Mouse (Mus musculus) left cerebral cortex, adult 2 months (tissue): ENCODE measurements around the gene Ndufs2. TPM values are rescaled to one million over a fixed set of nuclear protein-coding genes. Genes with fewer than 3 reads are reported as not detected.

Experiments used
- DNase-seq, 2 experiments: peaks; one replicate each; pipeline ENCODE4 v3.0.0; 2021 to 2022; ENCODE audit warnings: low spot score in 2 of 2, mixed read lengths in 1 of 2; ENCODE audit errors: extremely low spot score in 1 of 2
- H3K27ac ChIP-seq: fragments of 200-600 bp; 2 replicates; pipeline ENCODE4 v1.8.1; 2022
- H3K4me3 ChIP-seq: fragments of 200-600 bp; 2 replicates; pipeline ENCODE4 v1.8.1; 2022
- CTCF ChIP-seq: fragments of 200-600 bp; IDR thresholded peaks from 2 replicates; pipeline ENCODE4 v1.8.1; 2022; ENCODE audit warnings: antibody characterized with exemption, mild to moderate bottlenecking, moderate library complexity
- intact Hi-C: fragments of 180-260 bp; cut with DNase I; formaldehyde crosslinking; loops from one replicate; pipeline ENCODE4 v1.15.1; 2025
- total RNA-seq, 2 experiments: library from RNA; stranded (reverse); gene quantifications; 2 replicates each; pipeline ENCODE4 v1.2.3; 2021

Gene Ndufs2
- total RNA-seq, 2 experiments from 2014 or later, result 267 to 272 TPM

- Histone ChIP-seq H3K4me3 (no peak overlapping the region), H3K27ac (no peak overlapping the region)
- intact Hi-C loops, result loop anchor here (5.0 kb wide), 1 partner anchor 125 kb away; the partner anchor contains the start of gene Cfap126
- DNase-seq, result no peak
- no peak for TF ChIP-seq CTCF
Observed at GRCm38 (mm10) chr1:171237438-171237837, 13.8 kb downstream of the Ndufs2 start.

- intact Hi-C loops, result loop anchor here (5.0 kb wide), 1 partner anchor 123 kb away; the partner anchor contains the start of gene Cfap126
- Histone ChIP-seq H3K27ac (no peak overlapping the region), H3K4me3 (no peak overlapping the region)
- TF ChIP-seq CTCF, result no peak
- no peak for DNase-seq
Observed at GRCm38 (mm10) chr1:171235791-171236190, 15.4 kb downstream of the Ndufs2 start.

- no peak for TF ChIP-seq CTCF
- Histone ChIP-seq H3K4me3 (no peak overlapping the region), H3K27ac (no peak overlapping the region)
- no peak for DNase-seq
- intact Hi-C loops, result no loop called here
Observed at GRCm38 (mm10) chr1:171234538-171234937, 16.6 kb downstream of the Ndufs2 start.

GRCm38 (mm10) chr1:171234126-171234525 is 17.1 kb downstream of the Ndufs2 start, which contains the start of gene Fcer1g:
Gene Fcer1g, minus strand, starts transcription at chr1:171234365.
- no peak within 1 kb of the TSS for H3K27ac ChIP-seq
- intact Hi-C loops, result no loop called here
- no peak within 1 kb of the TSS for H3K4me3 ChIP-seq
- no peak for DNase-seq
- TF ChIP-seq CTCF, result no peak

- DNase-seq, result no peak
- TF ChIP-seq CTCF, result no peak
- intact Hi-C loops, result no loop called here
Observed at GRCm38 (mm10) chr1:171232800-171233730, 18.1 kb downstream of the Ndufs2 start.

GRCm38 (mm10) chr1:171232348-171232747 is 18.8 kb downstream of the Ndufs2 start:
- H3K27ac ChIP-seq, result no peak overlapping the region
- H3K4me3 ChIP-seq, result no peak overlapping the region
- no peak for DNase-seq
- TF ChIP-seq CTCF, result no peak
- intact Hi-C loops, result no loop called here

More at GRCm38 (mm10) chr1:171232800-171233730, 18.1 kb downstream of the Ndufs2 start:
- H3K27ac ChIP-seq, result no peak overlapping the region
- H3K4me3 ChIP-seq, result no peak overlapping the region

GRCm38 (mm10) chr1:171231844-171232243 is 19.3 kb downstream of the Ndufs2 start:
- Histone ChIP-seq H3K4me3 (no peak overlapping the region), H3K27ac (no peak overlapping the region)
- intact Hi-C loops, result no loop called here
- DNase-seq, result no peak
- TF ChIP-seq CTCF, result no peak

GRCm38 (mm10) chr1:171230215-171230614 is 21.0 kb downstream of the Ndufs2 start:
- Histone ChIP-seq H3K27ac (no peak overlapping the region), H3K4me3 (no peak overlapping the region)
- no peak for DNase-seq
- no peak for TF ChIP-seq CTCF
- intact Hi-C loops, result no loop called here

GRCm38 (mm10) chr1:171229750-171230149 is 21.4 kb downstream of the Ndufs2 start:
- no peak for DNase-seq
- H3K4me3 ChIP-seq, result no peak overlapping the region
- intact Hi-C loops, result no loop called here
- no peak for TF ChIP-seq CTCF
- H3K27ac ChIP-seq, result no peak overlapping the region

- DNase-seq, result no peak
- TF ChIP-seq CTCF, result no peak
- intact Hi-C loops, result no loop called here
- Histone ChIP-seq H3K4me3 (no peak overlapping the region), H3K27ac (no peak overlapping the region)
Observed at GRCm38 (mm10) chr1:171227879-171228278, 23.3 kb downstream of the Ndufs2 start.

- no peak for TF ChIP-seq CTCF
- Histone ChIP-seq H3K27ac (no peak overlapping the region), H3K4me3 (no peak overlapping the region)
- intact Hi-C loops, result no loop called here
- DNase-seq, result no peak
Observed at GRCm38 (mm10) chr1:171226780-171227179, 24.4 kb downstream of the Ndufs2 start.

GRCm38 (mm10) chr1:171224857-171225256 is 26.3 kb downstream of the Ndufs2 start, which contains the start of gene Apoa2:
Gene Apoa2, plus strand, starts transcription at chr1:171225054.
- intact Hi-C loops, result no loop called here
- no peak for TF ChIP-seq CTCF
- DNase-seq, result no peak
- H3K27ac ChIP-seq, result no peak within 1 kb of the TSS
- H3K4me3 ChIP-seq, result no peak within 1 kb of the TSS
